Mouse (Mus musculus) olfactory bulb, adult 2 months (tissue): ENCODE measurements at regions not wholly inside any gene's neighbourhood (a gene's known extent, or its start where the extent isn't known, plus 50 kb on each side); places are given as distances from the start of the nearest gene placed in this dataset.

Experiments used
- CTCF ChIP-seq: fragments of 200-500 bp; IDR thresholded peaks from 2 replicates; pipeline ENCODE4 v1.5.1; 2012; ENCODE audit warnings: low read depth, mild to moderate bottlenecking, low read length, moderate library complexity; ENCODE audit not compliant: insufficient read depth
- POLR2A ChIP-seq: fragments of 200-500 bp; IDR thresholded peaks from 2 replicates; pipeline ENCODE4 v1.6.1; 2012; ENCODE audit warnings: mild to moderate bottlenecking, low read depth, low read length, moderate library complexity; ENCODE audit not compliant: insufficient read depth

GRCm38 (mm10) chr2:72763454-72763853 lies 216.8 kb downstream of the Sp3 start:
- TF ChIP-seq POLR2A (no peak), CTCF (no peak)
